Mouse (Mus musculus): ENCODE measurements around the gene Prkar1a. TPM values are rescaled to one million over a fixed set of nuclear protein-coding genes. Genes with fewer than 3 reads are reported as not detected.

The Prkar1a gene
- total and polyA plus RNA-seq, 2 experiments from 2014 or later, result 163 to 530 TPM

DNA sequence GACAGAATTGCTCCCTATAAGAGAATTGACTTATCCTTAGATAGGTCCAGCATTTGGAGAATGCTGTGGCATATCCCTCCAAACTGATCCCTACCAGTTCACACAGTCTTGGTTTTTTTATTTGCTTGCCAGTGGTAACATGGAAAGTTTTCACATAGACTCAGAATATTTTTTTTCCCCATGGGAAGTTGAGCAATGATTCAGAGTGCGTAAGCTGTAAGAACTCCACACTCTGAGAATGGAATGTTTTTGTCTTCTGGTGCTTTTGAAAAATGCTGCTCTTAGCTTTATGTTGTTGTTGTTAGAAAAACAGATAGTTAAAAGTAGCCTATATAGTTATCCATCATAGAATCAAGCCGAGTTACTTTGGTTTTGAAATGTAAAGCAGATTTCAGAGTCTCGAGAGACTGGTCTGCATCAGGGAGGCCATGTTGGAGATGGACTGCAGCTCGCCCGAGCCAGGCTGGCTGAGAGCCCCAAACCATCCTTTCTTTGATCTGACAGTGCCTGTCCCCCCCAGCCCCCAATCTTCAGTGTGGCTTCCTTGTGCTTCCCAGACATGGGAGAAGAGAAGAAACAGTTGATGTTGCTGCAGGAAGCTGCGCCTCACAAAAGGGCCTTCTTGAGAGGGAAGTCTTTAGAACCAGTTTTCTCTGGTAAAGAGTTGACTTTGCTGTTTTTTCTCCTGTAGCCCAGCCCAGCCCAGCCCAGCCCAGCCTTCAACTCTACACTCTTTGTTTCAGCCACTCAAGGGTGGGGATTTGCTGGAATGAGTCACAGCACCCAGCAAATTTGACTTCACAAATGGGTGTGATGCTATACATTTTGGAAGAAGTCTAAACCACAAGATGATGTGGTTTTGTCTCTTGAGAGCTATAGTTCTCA is 22.2 kb downstream of the Prkar1a start:
- ATAC-seq (ENCODE audit: insufficient read depth, low read depth), result no peak; the same call in 1 of the 2 replicates
- no peak for TF ChIP-seq EP300 (IDR thresholded peaks at IDR 0.05; ENCODE audit: low read depth)
- no peak for TF ChIP-seq CTCF (IDR thresholded peaks at IDR 0.05; ENCODE audit: low read depth)
- H3K4me3 ChIP-seq (ENCODE audit: low read depth, low read length), result no peak overlapping the region
- H3K4me2 ChIP-seq (ENCODE audit: low read depth, low read length), result no peak overlapping the region
- no peak overlapping the region for H3K9ac ChIP-seq (replicated peaks; ENCODE audit: low read depth, low read length)
- 64% methylated on average over 6 of the region's 6 CpGs for WGBS
- H3K27ac ChIP-seq (ENCODE audit: low read depth), result peak overlapping the region; percentile 54
- H3K4me1 ChIP-seq (ENCODE audit: control insufficient read depth, insufficient read depth), result peaks cover 10% of the 10 kb centered on the region
- no peaks in the 10 kb centered on the region for H3K27me3 ChIP-seq (ENCODE audit: control insufficient read depth, insufficient read depth, low read length)
- peak; percentile 42 for DNase-seq (ENCODE audit: low spot score)
- H3K36me3 ChIP-seq (replicated peaks; ENCODE audit: control insufficient read depth, insufficient read depth, low read length), result peaks cover 49% of the 10 kb centered on the region
- no peaks in the 10 kb centered on the region for H3K9me3 ChIP-seq (replicated peaks; ENCODE audit: control insufficient read depth, low read length)

- ATAC-seq (ENCODE audit: insufficient read depth, low read depth), result no peak
- H3K4me1 ChIP-seq (ENCODE audit: control insufficient read depth, insufficient read depth), result peaks cover 10% of the 10 kb centered on the region
These were observed 22.8 kb downstream of the Prkar1a start for GRCm38 (mm10) chr11:109672021-109672324.

GRCm38 (mm10) chr11:109672396-109672795 is 23.2 kb downstream of the Prkar1a start:
- no peak for DNase-seq (ENCODE audit: low spot score)
- Histone ChIP-seq H3K36me3 (replicated peaks; ENCODE audit: control insufficient read depth, insufficient read depth, low read length) (peaks cover 39% of the 10 kb centered on the region), H3K4me3 (ENCODE audit: low read depth, low read length) (no peak overlapping the region), H3K4me1 (ENCODE audit: control insufficient read depth, insufficient read depth) (peaks cover 10% of the 10 kb centered on the region), H3K9me3 (replicated peaks; ENCODE audit: control insufficient read depth, low read length) (no peaks in the 10 kb centered on the region), H3K4me2 (ENCODE audit: low read depth, low read length) (no peak overlapping the region), H3K27ac (ENCODE audit: low read depth) (no peak overlapping the region), H3K9ac (replicated peaks; ENCODE audit: low read depth, low read length) (no peak overlapping the region), H3K27me3 (ENCODE audit: control insufficient read depth, insufficient read depth, low read length) (no peaks in the 10 kb centered on the region)
- TF ChIP-seq CTCF (IDR thresholded peaks at IDR 0.05; ENCODE audit: low read depth) (no peak), EP300 (IDR thresholded peaks at IDR 0.05; ENCODE audit: low read depth) (no peak)
- ATAC-seq (ENCODE audit: insufficient read depth, low read depth), result no peak
- 76% methylated on average over 8 of the region's 8 CpGs for WGBS

More at GRCm38 (mm10) chr11:109672021-109672324, 22.8 kb downstream of the Prkar1a start:
- H3K36me3 ChIP-seq (replicated peaks; ENCODE audit: control insufficient read depth, insufficient read depth, low read length), result peaks cover 43% of the 10 kb centered on the region
- H3K9me3 ChIP-seq (replicated peaks; ENCODE audit: control insufficient read depth, low read length), result no peaks in the 10 kb centered on the region
- DNase-seq (ENCODE audit: low spot score), result no peak
- no peaks in the 10 kb centered on the region for H3K27me3 ChIP-seq (ENCODE audit: control insufficient read depth, insufficient read depth, low read length)
- H3K4me2 ChIP-seq (ENCODE audit: low read depth, low read length), result no peak overlapping the region
- no peak overlapping the region for H3K4me3 ChIP-seq (ENCODE audit: low read depth, low read length)
- H3K27ac ChIP-seq (ENCODE audit: low read depth), result 0 out of 2 replicates have a peak overlapping the region, but pooled peaks have one; percentile 54
- H3K9ac ChIP-seq (replicated peaks; ENCODE audit: low read depth, low read length), result no peak overlapping the region
- WGBS, result 79% methylated on average over 5 of the region's 5 CpGs
- TF ChIP-seq EP300 (IDR thresholded peaks at IDR 0.05; ENCODE audit: low read depth), result no peak
- TF ChIP-seq CTCF (IDR thresholded peaks at IDR 0.05; ENCODE audit: low read depth), result no peak

DNA sequence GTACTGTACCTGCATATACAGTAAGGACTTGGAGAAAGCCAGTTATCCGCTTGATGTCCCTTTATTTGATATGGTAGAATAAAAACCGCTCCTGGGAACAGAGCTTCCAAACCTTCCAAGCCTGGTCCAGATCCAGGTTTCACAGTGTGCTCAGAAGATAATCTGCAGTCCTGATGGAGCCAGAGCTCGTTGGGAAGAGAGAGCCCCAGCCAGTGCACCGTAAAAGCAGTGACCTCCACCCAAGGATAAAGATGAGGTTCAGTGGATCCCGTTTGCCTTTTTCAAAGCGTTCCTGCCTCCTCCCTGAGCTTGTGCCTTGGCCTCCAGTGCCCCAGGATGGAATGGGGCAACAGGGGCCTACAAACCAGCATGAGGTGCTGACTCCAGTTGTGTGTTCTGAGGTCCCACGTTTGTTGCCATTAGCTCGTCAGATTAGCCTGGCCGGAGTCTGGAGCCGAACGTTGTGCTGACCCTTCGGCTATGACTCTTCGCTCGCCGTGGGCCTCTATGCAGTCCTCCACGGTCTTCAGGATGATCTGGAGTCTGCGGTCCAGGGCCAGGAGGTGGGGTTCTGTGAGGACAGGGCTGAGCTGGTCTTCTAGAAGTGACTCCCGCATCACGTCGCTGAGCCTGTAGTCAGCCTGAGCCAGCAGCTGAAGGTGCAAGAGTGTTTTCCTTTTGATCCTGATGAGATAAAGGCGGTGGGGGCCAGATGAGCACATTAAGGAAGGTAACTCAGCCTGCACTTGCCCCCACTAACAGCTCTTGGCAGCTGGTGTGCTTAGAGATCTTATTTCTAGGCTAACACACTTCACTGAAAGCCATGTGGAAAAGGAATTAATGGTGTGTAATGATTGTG is 23.9 kb downstream of the Prkar1a start:
- H3K9ac ChIP-seq (replicated peaks; ENCODE audit: low read depth, low read length), result no peak overlapping the region
- H3K36me3 ChIP-seq (replicated peaks; ENCODE audit: control insufficient read depth, insufficient read depth, low read length), result peaks cover 32% of the 10 kb centered on the region
- no peaks in the 10 kb centered on the region for H3K9me3 ChIP-seq (replicated peaks; ENCODE audit: control insufficient read depth, low read length)
- no peaks in the 10 kb centered on the region for H3K27me3 ChIP-seq (ENCODE audit: control insufficient read depth, insufficient read depth, low read length)
- no peak for TF ChIP-seq CTCF (IDR thresholded peaks at IDR 0.05; ENCODE audit: low read depth)
- no peak for TF ChIP-seq EP300 (IDR thresholded peaks at IDR 0.05; ENCODE audit: low read depth)
- H3K4me1 ChIP-seq (ENCODE audit: control insufficient read depth, insufficient read depth), result peaks cover 10% of the 10 kb centered on the region
- DNase-seq (ENCODE audit: low spot score) (no peak), ATAC-seq (ENCODE audit: insufficient read depth, low read depth) (peak; percentile 45; the same call in 1 of the 2 replicates)
- no peak overlapping the region for H3K4me2 ChIP-seq (ENCODE audit: low read depth, low read length)
- WGBS, result 42% methylated on average over 21 of the region's 21 CpGs
- H3K27ac ChIP-seq (ENCODE audit: low read depth), result no peak overlapping the region
- no peak overlapping the region for H3K4me3 ChIP-seq (ENCODE audit: low read depth, low read length)

DNA sequence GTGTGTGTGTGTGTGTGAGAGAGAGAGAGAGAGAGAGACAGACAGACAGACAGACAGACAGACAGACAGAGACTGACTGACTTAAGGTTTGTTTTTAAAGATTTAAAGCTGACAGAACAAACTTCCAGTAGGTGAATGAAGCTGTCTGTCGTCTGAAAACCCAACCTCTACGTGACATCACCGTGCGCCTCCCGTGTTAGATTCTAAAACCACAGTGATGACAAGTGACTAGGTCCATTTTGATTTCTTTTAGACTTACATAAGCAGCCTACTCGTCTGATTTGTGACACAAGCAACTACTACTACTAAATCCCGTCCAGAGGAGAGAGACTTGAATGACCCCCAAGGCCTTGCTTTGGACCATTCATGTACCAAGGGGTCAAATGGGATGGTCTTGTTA is 24.5 kb downstream of the Prkar1a start:
- H3K4me1 ChIP-seq (ENCODE audit: control insufficient read depth, insufficient read depth), result peaks cover 10% of the 10 kb centered on the region
- no peak overlapping the region for H3K9ac ChIP-seq (replicated peaks; ENCODE audit: low read depth, low read length)
- no peak overlapping the region for H3K4me2 ChIP-seq (ENCODE audit: low read depth, low read length)
- H3K36me3 ChIP-seq (replicated peaks; ENCODE audit: control insufficient read depth, insufficient read depth, low read length), result peaks cover 28% of the 10 kb centered on the region
- no peaks in the 10 kb centered on the region for H3K9me3 ChIP-seq (replicated peaks; ENCODE audit: control insufficient read depth, low read length)
- no peak for TF ChIP-seq CTCF (IDR thresholded peaks at IDR 0.05; ENCODE audit: low read depth)
- TF ChIP-seq EP300 (IDR thresholded peaks at IDR 0.05; ENCODE audit: low read depth), result no peak
- WGBS, result 82% methylated on average over 7 of the region's 7 CpGs
- no peak for DNase-seq (ENCODE audit: low spot score)
- ATAC-seq (ENCODE audit: insufficient read depth, low read depth), result no peak
- H3K27me3 ChIP-seq (ENCODE audit: control insufficient read depth, insufficient read depth, low read length), result no peaks in the 10 kb centered on the region
- H3K27ac ChIP-seq (ENCODE audit: low read depth), result no peak overlapping the region
- no peak overlapping the region for H3K4me3 ChIP-seq (ENCODE audit: low read depth, low read length)
